Mouse (Mus musculus): ENCODE measurements around the gene Anapc11. TPM values are rescaled to one million over a fixed set of nuclear protein-coding genes. Genes with fewer than 3 reads are reported as not detected.

Anapc11 gene
- polyA plus RNA-seq, 2 experiments: 190 to 248 TPM

- TF ChIP-seq POLR2A (IDR thresholded peaks at IDR 0.05; ENCODE audit: borderline replicate concordance, extremely low read depth, insufficient read depth, insufficient read length): no peak
- H3K4me1 ChIP-seq (ENCODE audit: control insufficient read depth, insufficient read depth, low read length): peaks cover 19% of the 10 kb centered on the region
- no peak overlapping the region for H3K27ac ChIP-seq (replicated peaks; ENCODE audit: low read depth, low read length)
- H3K4me3 ChIP-seq (replicated peaks; ENCODE audit: low read length): no peak overlapping the region
- ATAC-seq (ENCODE audit: low FRiP score, low read depth) (no peak), DNase-seq (ENCODE audit: low spot score) (no peak)
- no peaks in the 10 kb centered on the region for H3K9me3 ChIP-seq (ENCODE audit: control insufficient read depth, low read length)
- no peak overlapping the region for H3K4me2 ChIP-seq (replicated peaks; ENCODE audit: low read depth, low read length, severe bottlenecking)
- H3K27me3 ChIP-seq (ENCODE audit: control insufficient read depth, insufficient read depth, low read length): no peaks in the 10 kb centered on the region
- H3K36me3 ChIP-seq (ENCODE audit: control insufficient read depth, insufficient read depth, low read length): peaks cover 25% of the 10 kb centered on the region
- WGBS: 81% methylated on average over 23 of the region's 23 CpGs
- no peak overlapping the region for H3K9ac ChIP-seq (ENCODE audit: low read depth, low read length, severe bottlenecking)
Observed at GRCm38 (mm10) chr11:120629341-120629730, 31.1 kb downstream of the Anapc11 start.

- DNase-seq (ENCODE audit: low spot score): no peak
- no peak overlapping the region for H3K4me2 ChIP-seq (replicated peaks; ENCODE audit: low read depth, low read length, severe bottlenecking)
- no peak for ATAC-seq (ENCODE audit: low FRiP score, low read depth)
Observed at GRCm38 (mm10) chr11:120629911-120630310, 31.7 kb downstream of the Anapc11 start.

GRCm38 (mm10) chr11:120630401-120630871 is 32.2 kb downstream of the Anapc11 start:
- H3K4me1 ChIP-seq (ENCODE audit: control insufficient read depth, insufficient read depth, low read length): peaks cover 15% of the 10 kb centered on the region
- H3K9me3 ChIP-seq (ENCODE audit: control insufficient read depth, low read length): no peaks in the 10 kb centered on the region
- H3K4me2 ChIP-seq (replicated peaks; ENCODE audit: low read depth, low read length, severe bottlenecking): no peak overlapping the region
- no peak for TF ChIP-seq POLR2A (IDR thresholded peaks at IDR 0.05; ENCODE audit: borderline replicate concordance, extremely low read depth, insufficient read depth, insufficient read length)
- 61% methylated on average over 5 of the region's 5 CpGs for WGBS
- no peak for ATAC-seq (ENCODE audit: low FRiP score, low read depth)
- H3K27ac ChIP-seq (replicated peaks; ENCODE audit: low read depth, low read length): no peak overlapping the region
- no peak overlapping the region for H3K4me3 ChIP-seq (replicated peaks; ENCODE audit: low read length)
- H3K27me3 ChIP-seq (ENCODE audit: control insufficient read depth, insufficient read depth, low read length): no peaks in the 10 kb centered on the region
- H3K36me3 ChIP-seq (ENCODE audit: control insufficient read depth, insufficient read depth, low read length): peaks cover 25% of the 10 kb centered on the region
- H3K9ac ChIP-seq (ENCODE audit: low read depth, low read length, severe bottlenecking): peak overlapping the region; percentile 3; the same call in 1 of the 2 replicates
- no peak for DNase-seq (ENCODE audit: low spot score)

More at GRCm38 (mm10) chr11:120629911-120630310, 31.7 kb downstream of the Anapc11 start:
- H3K4me1 ChIP-seq (ENCODE audit: control insufficient read depth, insufficient read depth, low read length): peaks cover 19% of the 10 kb centered on the region
- no peak overlapping the region for H3K4me3 ChIP-seq (replicated peaks; ENCODE audit: low read length)
- no peaks in the 10 kb centered on the region for H3K9me3 ChIP-seq (ENCODE audit: control insufficient read depth, low read length)
- H3K27ac ChIP-seq (replicated peaks; ENCODE audit: low read depth, low read length): no peak overlapping the region
- H3K36me3 ChIP-seq (ENCODE audit: control insufficient read depth, insufficient read depth, low read length): peaks cover 25% of the 10 kb centered on the region
- H3K9ac ChIP-seq (ENCODE audit: low read depth, low read length, severe bottlenecking): no peak overlapping the region
- TF ChIP-seq POLR2A (IDR thresholded peaks at IDR 0.05; ENCODE audit: borderline replicate concordance, extremely low read depth, insufficient read depth, insufficient read length): no peak
- WGBS: 39% methylated on average over 7 of the region's 7 CpGs
- no peaks in the 10 kb centered on the region for H3K27me3 ChIP-seq (ENCODE audit: control insufficient read depth, insufficient read depth, low read length)

GRCm38 (mm10) chr11:120630881-120631725 is 32.9 kb downstream of the Anapc11 start:
- ATAC-seq (ENCODE audit: low FRiP score, low read depth) (no peak), DNase-seq (ENCODE audit: low spot score) (no peak)
- H3K4me1 ChIP-seq (ENCODE audit: control insufficient read depth, insufficient read depth, low read length): peaks cover 15% of the 10 kb centered on the region
- no peak overlapping the region for H3K27ac ChIP-seq (replicated peaks; ENCODE audit: low read depth, low read length)
- H3K9ac ChIP-seq (ENCODE audit: low read depth, low read length, severe bottlenecking): peak overlapping the region; percentile 3; the same call in 1 of the 2 replicates
- no peak overlapping the region for H3K4me3 ChIP-seq (replicated peaks; ENCODE audit: low read length)
- no peaks in the 10 kb centered on the region for H3K27me3 ChIP-seq (ENCODE audit: control insufficient read depth, insufficient read depth, low read length)
- no peaks in the 10 kb centered on the region for H3K9me3 ChIP-seq (ENCODE audit: control insufficient read depth, low read length)
- 34% methylated on average over 7 of the region's 7 CpGs for WGBS
- no peak for TF ChIP-seq POLR2A (IDR thresholded peaks at IDR 0.05; ENCODE audit: borderline replicate concordance, extremely low read depth, insufficient read depth, insufficient read length)
- H3K36me3 ChIP-seq (ENCODE audit: control insufficient read depth, insufficient read depth, low read length): peaks cover 25% of the 10 kb centered on the region
- H3K4me2 ChIP-seq (replicated peaks; ENCODE audit: low read depth, low read length, severe bottlenecking): peak overlapping the region; percentile 70; the same call in 1 of the 2 replicates

- peaks cover 21% of the 10 kb centered on the region for H3K36me3 ChIP-seq (ENCODE audit: control insufficient read depth, insufficient read depth, low read length)
- no peaks in the 10 kb centered on the region for H3K9me3 ChIP-seq (ENCODE audit: control insufficient read depth, low read length)
- TF ChIP-seq POLR2A (IDR thresholded peaks at IDR 0.05; ENCODE audit: borderline replicate concordance, extremely low read depth, insufficient read depth, insufficient read length): no peak
- no peak overlapping the region for H3K27ac ChIP-seq (replicated peaks; ENCODE audit: low read depth, low read length)
- peaks cover 15% of the 10 kb centered on the region for H3K4me1 ChIP-seq (ENCODE audit: control insufficient read depth, insufficient read depth, low read length)
- H3K4me3 ChIP-seq (replicated peaks; ENCODE audit: low read length): peak overlapping the region; percentile 96
- DNase-seq (ENCODE audit: low spot score) (no peak), ATAC-seq (ENCODE audit: low FRiP score, low read depth) (no peak)
- no peaks in the 10 kb centered on the region for H3K27me3 ChIP-seq (ENCODE audit: control insufficient read depth, insufficient read depth, low read length)
- peak overlapping the region; percentile 88 for H3K9ac ChIP-seq (ENCODE audit: low read depth, low read length, severe bottlenecking)
- H3K4me2 ChIP-seq (replicated peaks; ENCODE audit: low read depth, low read length, severe bottlenecking): peak overlapping the region; percentile 70
- WGBS: 56% methylated on average over 4 of the region's 4 CpGs
Observed at GRCm38 (mm10) chr11:120631726-120632448, 33.7 kb downstream of the Anapc11 start.
